Mouse (Mus musculus) bone marrow, adult 2 months (tissue): ENCODE measurements at regions not wholly inside any gene's neighbourhood (a gene's known extent, or its start where the extent isn't known, plus 50 kb on each side); places are given as distances from the start of the nearest gene placed in this dataset.

Source experiments
- H3K27ac ChIP-seq: fragments of 200-500 bp; 2 replicates; pipeline ENCODE4 v1.5.1; 2012; ENCODE audit warnings: low read depth, mild to moderate bottlenecking, control low read depth, inconsistent platforms, low read length; ENCODE audit not compliant: control insufficient read depth, poor library complexity, insufficient read depth
- H3K4me1 ChIP-seq: fragments of 200-500 bp; 2 replicates; pipeline ENCODE4 v1.6.1; 2011; ENCODE audit warnings: low read length; ENCODE audit not compliant: control insufficient read depth, insufficient read depth
- H3K4me3 ChIP-seq: fragments of 200-500 bp; replicated peaks from 2 replicates; pipeline ENCODE3; 2011; ENCODE audit warnings: mild to moderate bottlenecking, low read depth, low read length, control low read depth; ENCODE audit not compliant: control insufficient read depth
- CTCF ChIP-seq: fragments of 200-500 bp; IDR thresholded peaks from 2 replicates; pipeline ENCODE4 v1.5.1; 2011; ENCODE audit warnings: low read length, control low read depth; ENCODE audit not compliant: control insufficient read depth, insufficient read depth
- POLR2A ChIP-seq: fragments of 200-500 bp; IDR thresholded peaks from 2 replicates; pipeline ENCODE4 v1.6.1; 2011; ENCODE audit warnings: low read depth, mild to moderate bottlenecking, control low read depth, low read length, borderline replicate concordance; ENCODE audit not compliant: control insufficient read depth
- WGBS: fragments of 180-500 bp; shearing (Covaris S2); methylation state at CpG from one replicate; pipeline ENCODE4 v1.1.7; 2018; 5-methylcytosine and 5-hydroxymethylcytosine counted together

DNA sequence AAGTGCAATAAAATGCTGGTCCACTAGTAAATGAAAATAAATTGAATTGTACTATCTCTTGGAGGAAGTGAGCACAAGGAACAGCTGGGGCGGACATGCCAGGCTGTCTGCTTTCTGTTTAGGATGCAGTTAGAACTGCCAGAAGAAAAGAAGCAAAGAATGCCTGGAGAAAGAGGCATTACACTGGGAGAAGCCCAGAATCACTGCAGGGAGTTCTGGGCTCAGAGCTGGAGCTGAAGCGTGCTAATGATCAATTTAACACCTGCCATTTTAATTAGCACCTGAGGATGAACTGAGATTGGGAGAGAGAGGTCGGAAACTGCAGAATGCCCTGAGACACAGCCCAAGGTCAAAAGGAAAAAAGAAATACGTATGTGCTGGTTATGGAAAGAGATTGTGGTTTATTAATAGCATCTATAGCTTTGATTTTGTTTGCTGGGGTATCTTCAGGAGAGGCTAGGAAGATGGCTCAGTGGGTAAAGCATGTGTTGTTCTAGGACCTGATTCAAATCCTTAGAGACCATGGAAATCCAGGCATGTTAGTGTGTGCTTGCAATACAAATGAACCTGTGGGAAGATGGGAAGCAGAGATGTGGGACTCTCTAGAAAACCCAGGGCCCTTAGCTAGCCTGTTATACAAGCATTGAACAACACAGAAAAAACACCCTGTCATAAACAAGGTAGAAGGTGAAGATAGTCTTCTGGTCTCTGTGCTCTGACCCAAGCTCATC lies 514.2 kb downstream of the Lmo7 start:
- Histone ChIP-seq H3K4me3 (no peak overlapping the region), H3K27ac (no peak overlapping the region), H3K4me1 (no peaks in the 10 kb centered on the region)
- TF ChIP-seq POLR2A (no peak), CTCF (no peak)
- WGBS, result 56% methylated on average over 4 of the region's 4 CpGs

DNA sequence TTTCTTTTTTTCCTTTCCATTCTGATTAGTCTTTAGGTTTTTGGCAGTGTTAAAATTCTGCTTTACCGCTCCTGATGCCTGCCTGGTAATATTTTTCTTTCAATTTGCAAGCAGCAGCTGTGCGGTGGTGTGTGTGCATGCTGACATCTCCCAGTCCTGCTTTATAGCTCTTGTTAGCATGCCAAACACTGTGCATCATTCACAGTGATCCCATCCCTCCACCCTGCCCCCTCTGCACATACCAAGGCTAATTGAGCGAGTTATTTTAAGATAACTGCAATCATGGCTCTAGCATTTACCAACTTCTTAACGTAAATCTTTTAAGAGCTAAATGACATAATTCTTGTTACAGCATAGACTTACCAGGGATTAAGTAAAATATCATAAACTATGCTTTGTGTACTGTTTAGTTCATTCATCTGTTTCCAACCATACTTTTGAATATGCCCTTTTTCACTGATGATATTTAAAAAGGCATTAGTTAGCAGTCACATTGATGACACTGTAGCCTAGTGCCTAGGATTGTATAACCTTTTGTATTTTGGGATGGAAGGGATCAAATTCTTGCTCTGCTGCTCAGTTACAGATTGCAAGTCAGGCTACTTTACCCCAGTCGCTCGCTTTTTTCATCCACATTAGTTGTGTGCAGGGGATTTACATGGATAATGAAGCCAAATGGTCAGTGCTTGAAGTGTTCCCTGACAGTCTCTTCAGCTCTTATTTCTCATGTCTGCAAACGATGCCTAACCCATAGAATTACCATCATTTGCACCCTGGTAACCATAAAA lies 487.0 kb downstream of the Lmo7 start:
- H3K4me1 ChIP-seq, result no peaks in the 10 kb centered on the region
- TF ChIP-seq CTCF (no peak), POLR2A (no peak)
- 73% methylated on average over 7 of the region's 7 CpGs for WGBS
- H3K27ac ChIP-seq, result no peak overlapping the region
- H3K4me3 ChIP-seq, result no peak overlapping the region

DNA sequence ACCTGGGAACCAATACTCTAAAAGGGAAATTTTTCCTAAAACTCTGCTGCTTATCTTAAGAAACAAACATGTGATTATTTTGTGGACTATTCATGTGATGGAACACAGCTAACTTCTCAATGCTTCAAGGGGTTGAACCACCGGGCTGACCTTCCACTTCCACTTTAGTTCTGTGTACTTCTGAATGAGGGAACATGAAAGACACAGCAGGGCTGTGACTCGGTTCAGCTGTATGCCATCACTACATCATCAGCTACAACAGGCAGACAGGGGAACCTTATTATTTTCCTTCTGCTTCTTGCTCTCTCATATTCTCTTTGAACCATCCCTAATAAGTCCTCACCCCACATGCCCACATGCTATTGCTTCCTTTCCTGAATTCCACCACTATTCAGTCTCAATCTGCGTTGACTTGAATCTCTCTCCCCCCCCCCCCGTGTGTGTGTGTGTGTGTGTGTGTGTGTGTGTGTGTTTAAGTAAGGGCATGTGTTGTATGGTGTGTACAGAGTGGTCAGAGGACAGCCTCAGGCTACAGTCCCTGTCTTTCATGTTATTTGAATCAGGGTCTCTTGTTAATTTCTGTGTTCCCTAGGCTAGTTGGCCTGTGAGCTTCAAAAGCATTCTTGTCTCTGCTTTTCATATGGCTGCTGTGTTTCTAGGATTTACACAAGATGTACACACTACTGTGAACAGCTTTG lies 485.7 kb downstream of the Lmo7 start:
- Histone ChIP-seq H3K4me3 (no peak overlapping the region), H3K4me1 (no peaks in the 10 kb centered on the region), H3K27ac (no peak overlapping the region)
- WGBS, result 66% methylated on average over 4 of the region's 4 CpGs
- TF ChIP-seq POLR2A (no peak), CTCF (no peak)

DNA sequence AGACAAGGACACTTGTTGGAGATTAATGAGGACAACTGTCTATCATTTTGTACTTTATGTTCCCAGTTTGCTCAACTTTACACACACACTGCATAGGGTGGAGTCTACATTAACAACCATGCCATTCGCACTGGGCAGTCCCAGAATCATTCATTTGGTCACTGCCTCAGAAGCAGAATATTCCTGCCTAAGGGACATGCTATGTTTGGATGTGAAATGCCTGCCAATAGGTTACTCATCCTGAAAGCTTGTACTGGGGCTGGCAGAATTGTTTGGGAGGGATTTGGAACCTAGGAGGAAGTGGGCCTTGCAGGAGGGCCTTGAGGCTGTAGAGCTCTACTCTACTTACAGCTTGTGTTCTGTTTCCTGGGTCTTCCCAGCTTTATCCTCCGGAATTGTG lies 482.3 kb downstream of the Lmo7 start:
- no peaks in the 10 kb centered on the region for H3K4me1 ChIP-seq
- H3K27ac ChIP-seq, result no peak overlapping the region
- no peak for TF ChIP-seq POLR2A
- TF ChIP-seq CTCF, result no peak
- 75% methylated on average over 2 of the region's 2 CpGs for WGBS
- no peak overlapping the region for H3K4me3 ChIP-seq

DNA sequence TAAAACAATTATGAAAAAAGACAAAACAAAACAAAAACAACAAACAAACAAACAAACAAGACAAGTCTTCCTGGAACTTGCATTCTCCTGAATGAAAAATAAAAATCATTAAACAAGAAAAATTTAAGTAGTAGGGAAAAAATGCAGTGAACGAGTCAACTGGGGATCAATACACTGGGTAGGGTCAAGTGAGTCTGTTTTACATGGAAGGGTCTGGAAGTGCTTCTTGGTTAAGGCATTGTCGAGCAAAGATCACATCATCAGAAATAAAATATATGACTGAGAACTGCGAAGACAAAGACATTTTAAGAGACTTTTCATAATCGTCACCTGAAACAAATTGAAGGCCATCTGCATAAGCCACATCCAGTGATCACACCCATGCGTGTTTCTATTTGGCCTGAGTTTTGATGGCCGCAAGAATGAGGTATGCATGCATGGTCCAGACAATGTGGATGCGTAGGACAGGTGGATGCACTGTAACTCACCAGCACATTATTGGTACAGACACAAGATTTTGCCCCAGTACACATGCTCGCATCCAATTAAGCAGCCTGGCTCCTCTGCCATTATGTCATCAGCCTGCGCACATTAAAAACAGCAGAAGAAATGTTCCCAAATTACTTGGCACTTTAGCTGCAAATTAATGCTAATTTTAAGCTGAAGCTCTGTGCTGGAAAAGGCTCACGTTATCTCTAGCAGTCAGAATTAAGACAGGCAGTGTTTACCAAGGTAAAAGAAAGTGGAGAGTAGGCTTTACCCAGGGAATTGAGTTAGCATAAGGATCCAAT lies 475.3 kb downstream of the Lmo7 start:
- no peak overlapping the region for H3K4me3 ChIP-seq
- 80% methylated on average over 10 of the region's 10 CpGs for WGBS
- H3K27ac ChIP-seq, result no peak overlapping the region
- TF ChIP-seq CTCF, result no peak
- no peak for TF ChIP-seq POLR2A
- H3K4me1 ChIP-seq, result no peaks in the 10 kb centered on the region

DNA sequence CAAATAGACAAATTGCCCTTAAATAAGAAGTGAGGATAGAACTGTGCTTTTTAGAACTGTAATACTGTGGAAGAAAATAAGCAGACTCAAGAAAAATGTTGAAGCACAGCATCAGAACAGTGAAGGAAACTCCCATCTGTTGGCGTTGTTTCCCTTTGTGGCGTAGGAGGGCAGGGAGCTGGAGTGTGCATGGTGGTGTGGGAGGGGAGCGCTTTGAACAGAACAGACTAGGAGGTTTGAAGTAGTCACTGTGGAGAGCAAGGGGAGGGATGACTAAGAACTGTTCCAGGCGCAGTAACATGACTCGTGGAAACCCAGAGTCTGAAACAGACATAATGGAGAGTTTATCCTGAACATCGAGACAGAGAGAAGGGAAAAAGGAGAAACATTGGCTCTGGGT lies 469.7 kb downstream of the Lmo7 start:
- Histone ChIP-seq H3K4me3 (no peak overlapping the region), H3K4me1 (no peaks in the 10 kb centered on the region), H3K27ac (no peak overlapping the region)
- TF ChIP-seq POLR2A (no peak), CTCF (no peak)
- 83% methylated on average over 6 of the region's 6 CpGs for WGBS

DNA sequence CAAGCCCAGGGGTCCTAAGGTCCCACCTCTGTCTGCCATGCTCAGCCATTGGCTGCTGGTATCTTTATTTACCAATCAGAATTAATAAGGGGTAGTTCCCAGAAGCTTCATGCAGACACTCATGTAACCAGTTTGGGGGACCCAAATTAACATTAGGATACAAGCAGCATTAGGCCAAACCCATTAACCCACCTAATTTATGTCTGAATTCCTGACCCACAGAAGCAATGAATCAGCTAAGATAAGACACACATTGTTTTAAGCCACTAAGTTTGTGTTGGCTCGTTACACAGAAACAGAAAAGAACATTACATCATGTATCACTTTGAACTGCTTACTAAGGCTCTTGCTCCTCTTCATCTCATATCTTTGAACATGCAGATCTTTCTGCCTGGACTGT lies 461.0 kb downstream of the Lmo7 start:
- Histone ChIP-seq H3K4me3 (no peak overlapping the region), H3K4me1 (no peaks in the 10 kb centered on the region), H3K27ac (no peak overlapping the region)
- TF ChIP-seq CTCF (no peak), POLR2A (no peak)
- WGBS, result 59% methylated on average over 1 of the region's 1 CpGs

DNA sequence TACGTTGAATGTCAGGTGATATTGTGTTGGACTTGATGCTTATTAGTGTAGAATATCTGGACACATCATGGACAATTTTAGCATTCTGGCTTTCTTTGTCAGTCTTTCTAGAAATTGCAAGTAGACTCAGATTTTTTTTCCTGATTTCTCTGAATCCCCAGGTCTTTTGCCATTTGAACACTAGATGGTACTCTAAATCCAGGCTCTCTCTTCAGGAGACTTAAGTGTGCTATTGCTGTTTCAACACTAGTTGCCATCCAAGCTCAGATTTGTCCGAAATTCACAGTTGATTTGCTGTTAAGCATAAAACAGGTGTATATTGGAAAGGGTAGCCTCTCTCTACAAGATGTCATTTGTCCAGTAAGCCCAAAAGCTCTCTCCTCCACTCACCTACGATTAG lies 451.5 kb downstream of the Lmo7 start:
- WGBS, result 71% methylated on average over 3 of the region's 3 CpGs
- no peaks in the 10 kb centered on the region for H3K4me1 ChIP-seq

More for the DNA sequence above, 451.5 kb downstream of the Lmo7 start:
- no peak for TF ChIP-seq POLR2A
- TF ChIP-seq CTCF, result no peak
- Histone ChIP-seq H3K4me3 (no peak overlapping the region), H3K27ac (no peak overlapping the region)
